Mouse (Mus musculus) adrenal gland, postnatal 14 days (tissue): Measurements from ENCODE around the gene Ccdc141. TPM values are rescaled to one million over a fixed set of nuclear protein-coding genes. Genes with fewer than 3 reads are reported as not detected.

Source experiments
- DNase-seq: peaks from one replicate; pipeline ENCODE4 v3.0.0; 2021; ENCODE audit warnings: mixed read lengths
- total RNA-seq: library from RNA; stranded (reverse); gene quantifications from 2 replicates; pipeline ENCODE4 v1.2.3, GENCODE M21; 2021

The Ccdc141 gene
- total RNA-seq, 1 experiment from 2014 or later: 7.7 TPM

GRCm38 (mm10) chr2:77118102-77118501, 52.3 kb downstream of the Ccdc141 start:
- DNase-seq: no peak

DNA sequence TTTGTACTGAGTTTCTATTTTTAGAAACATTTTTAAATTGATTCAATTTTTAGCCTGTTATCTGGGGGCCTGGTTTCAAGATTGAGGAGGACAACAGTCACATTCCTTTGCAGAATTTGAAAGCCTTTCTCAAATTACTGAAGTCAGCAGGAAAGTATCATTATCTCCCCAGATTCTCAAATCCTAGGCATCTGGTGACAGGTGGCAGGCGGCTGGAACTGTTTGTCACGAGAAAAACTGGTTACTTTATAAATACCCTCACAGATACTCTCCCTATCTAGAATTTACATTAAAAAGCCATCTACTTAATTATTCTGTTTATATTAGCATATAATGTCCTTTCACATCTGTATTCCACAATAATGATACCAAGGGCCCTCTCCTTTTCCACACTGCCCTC, 56.1 kb downstream of the Ccdc141 start:
- DNase-seq: no peak

DNA sequence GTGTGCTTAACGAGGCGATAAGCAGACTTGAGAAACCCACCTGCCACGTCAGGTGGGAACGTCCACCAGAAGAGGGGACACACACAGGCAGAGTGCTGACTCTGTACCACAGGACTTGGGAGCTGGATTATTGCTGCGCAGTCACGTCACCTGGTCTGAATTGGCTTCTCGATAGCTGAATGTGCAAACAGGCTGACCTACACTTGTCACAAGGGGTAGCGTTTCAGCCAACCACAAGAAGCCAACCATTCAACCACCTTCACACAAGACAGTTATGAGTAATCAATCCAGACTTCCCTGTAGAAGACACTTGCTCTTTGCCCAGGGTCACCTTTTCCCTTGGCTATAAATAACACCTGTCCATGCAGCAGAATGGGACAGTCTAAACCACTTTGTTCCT, 56.6 kb downstream of the Ccdc141 start:
- DNase-seq: no peak

DNA sequence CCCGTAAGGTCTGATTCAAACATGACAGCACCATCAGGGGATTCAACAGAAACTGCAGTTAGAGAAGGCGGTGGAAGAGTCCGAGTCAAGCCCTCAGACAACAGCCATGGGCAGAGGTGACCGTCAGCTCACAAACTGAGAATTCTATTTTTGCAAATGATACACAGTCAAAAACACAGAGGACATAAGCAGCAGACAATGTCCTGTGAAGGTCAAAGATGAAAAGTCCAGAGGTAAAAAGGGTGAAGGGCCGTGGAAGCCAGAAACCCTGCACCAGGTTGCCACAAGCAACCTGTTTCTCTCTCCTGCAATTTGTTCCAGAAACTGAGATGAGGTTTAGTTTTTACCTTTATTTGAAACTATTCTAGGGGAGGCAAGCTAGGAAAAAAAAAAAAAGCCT, 57.4 kb downstream of the Ccdc141 start:
- no peak for DNase-seq

DNA sequence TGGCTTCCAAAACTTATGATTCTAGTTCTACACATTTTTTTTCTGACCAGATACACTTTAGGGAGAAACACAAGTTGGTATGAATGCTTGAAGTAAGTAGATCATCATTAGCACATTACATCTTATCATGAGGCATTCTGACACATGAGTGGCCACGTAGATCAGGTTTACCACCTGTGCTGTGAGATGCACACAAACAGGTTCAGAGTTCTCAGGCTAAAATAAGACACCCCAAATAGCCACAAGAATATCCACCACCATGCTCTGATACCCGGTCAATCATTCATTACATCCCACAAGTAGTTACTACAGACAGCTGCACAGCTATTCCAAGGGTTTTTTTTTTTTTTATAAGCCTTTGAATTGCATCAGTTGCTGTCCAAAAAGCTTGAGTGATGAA, 59.3 kb downstream of the Ccdc141 start:
- no peak for DNase-seq

- no peak for DNase-seq
Measured at GRCm38 (mm10) chr2:77110365-77110764, 60.1 kb downstream of the Ccdc141 start.

- DNase-seq: no peak
Measured at GRCm38 (mm10) chr2:77109506-77110123, 60.8 kb downstream of the Ccdc141 start.

DNA sequence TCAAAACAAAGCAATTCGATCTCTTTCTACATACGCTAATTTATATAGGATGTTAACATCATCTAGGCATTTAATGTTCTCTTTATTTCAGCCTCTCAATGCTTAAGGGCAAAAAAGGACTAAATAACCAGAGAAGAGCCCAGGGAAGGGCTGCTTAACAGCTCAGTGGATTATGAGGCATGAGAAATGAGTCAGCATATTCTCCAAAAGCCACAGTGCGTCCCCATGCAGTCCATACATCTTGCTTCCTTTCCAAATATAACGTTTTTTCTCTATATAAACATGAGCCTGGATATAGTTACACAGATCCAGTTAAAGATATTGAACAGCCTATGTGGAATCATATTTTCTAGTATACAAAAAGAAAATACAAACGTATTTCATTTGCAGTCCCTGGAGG, 61.9 kb downstream of the Ccdc141 start:
- DNase-seq: no peak

GRCm38 (mm10) chr2:77106150-77106549, 64.3 kb downstream of the Ccdc141 start:
- DNase-seq: peak; percentile 39

DNA sequence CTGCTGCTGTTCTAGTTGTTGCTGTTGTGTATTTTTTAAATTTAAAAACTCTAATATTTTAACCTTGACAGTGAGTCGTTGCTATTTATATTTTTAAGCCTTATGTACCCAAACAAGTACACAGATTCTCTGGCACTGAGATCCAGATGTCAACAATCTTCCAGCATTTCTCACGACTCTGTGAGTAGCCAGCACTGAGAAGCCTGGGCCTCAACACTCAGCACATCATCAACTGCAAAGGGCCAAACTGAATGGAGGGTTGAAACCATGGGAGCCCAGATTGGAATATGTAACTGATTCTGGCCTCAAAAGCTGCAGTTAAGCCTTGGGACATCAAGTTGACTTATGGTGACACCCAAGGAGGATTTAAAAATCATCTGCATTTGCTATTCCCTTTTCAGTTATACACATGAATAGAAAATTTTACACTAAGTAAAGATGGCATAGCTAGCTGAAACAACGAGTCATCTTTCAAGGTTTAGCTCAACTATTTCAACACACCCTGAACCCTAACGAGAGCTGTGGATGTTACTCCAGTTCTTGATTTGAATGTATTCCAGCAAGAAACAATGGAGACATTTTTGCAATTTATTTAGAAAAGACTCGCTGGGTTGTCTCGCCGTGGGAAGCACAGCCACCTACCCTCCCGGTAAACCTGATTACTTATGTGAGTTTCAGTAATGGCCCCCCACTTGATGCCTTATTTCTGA, 65.3 kb downstream of the Ccdc141 start:
- DNase-seq: no peak

- DNase-seq: peak; percentile 51
Measured at GRCm38 (mm10) chr2:77102516-77102915, 67.9 kb downstream of the Ccdc141 start.

- no peak for DNase-seq
Measured at GRCm38 (mm10) chr2:77099814-77100213, 70.6 kb downstream of the Ccdc141 start.

DNA sequence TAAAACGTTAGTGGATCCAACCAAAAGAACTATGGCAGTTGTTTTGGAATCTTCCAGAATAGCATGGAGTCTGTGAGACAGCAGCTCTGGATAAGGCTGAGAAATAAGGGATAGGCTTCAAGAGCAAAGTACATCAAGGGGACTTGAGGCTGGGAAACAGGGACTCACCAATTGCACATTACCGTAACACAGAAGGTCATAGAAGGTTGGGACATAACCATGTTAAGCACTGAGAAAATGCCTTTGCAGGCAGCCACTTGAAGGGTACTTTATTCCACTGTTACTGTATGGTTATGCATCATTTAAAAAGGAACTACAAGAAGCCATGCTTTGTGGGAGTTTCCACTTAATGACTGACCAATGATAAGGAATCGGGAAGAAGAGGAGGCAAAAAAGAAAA, 71.7 kb downstream of the Ccdc141 start:
- no peak for DNase-seq

GRCm38 (mm10) chr2:77091749-77092148, 78.7 kb downstream of the Ccdc141 start:
- no peak for DNase-seq

GRCm38 (mm10) chr2:77085313-77085712, 85.1 kb downstream of the Ccdc141 start:
- no peak for DNase-seq

- no peak for DNase-seq
Measured at GRCm38 (mm10) chr2:77084629-77085028, 85.8 kb downstream of the Ccdc141 start.

GRCm38 (mm10) chr2:77081156-77081555, 89.3 kb downstream of the Ccdc141 start:
- no peak for DNase-seq

DNA sequence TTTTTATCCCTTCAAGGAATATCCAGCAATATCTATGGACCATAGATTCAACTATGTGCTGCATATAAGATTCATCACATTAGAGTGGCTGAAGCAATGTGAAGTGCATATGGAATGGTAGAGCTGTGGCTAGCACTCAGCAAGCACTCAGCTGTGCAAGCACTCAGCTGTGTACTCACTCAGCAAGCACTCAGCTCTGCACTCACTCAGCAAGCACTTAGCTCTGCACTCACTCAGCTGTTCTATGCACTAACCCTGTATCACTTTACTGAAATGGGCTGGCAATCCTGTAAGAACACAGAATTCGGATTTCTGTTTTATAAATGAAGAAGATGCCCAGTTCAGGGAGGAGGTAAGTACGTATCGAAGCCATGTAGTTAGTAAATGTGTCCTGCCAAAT, 89.8 kb downstream of the Ccdc141 start:
- DNase-seq: no peak

- DNase-seq: peak; percentile 49
Measured at GRCm38 (mm10) chr2:77078746-77079145, 91.7 kb downstream of the Ccdc141 start.

- no peak for DNase-seq
Measured at GRCm38 (mm10) chr2:77074373-77074772, 96.1 kb downstream of the Ccdc141 start.

GRCm38 (mm10) chr2:77073930-77074329, 96.5 kb downstream of the Ccdc141 start:
- DNase-seq: no peak

DNA sequence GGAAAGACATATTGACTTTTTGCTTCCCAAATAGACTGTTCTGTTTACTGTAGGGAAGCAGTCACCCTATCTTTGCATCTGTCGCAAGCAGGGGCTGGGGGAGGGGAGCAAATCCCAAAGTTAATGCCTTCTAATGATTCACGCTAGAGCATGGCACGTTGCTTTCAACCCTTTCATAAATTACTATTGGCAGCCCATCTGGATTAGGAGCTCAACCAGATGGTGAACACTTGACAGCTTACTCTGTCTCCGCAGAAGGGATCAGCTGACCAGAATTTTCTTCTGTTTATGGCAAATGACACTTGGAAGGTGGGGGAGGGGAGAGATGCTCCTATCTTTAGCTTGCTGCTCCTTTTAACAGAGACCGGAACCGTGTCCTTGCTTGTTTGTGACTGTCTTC, 105.1 kb downstream of the Ccdc141 start:
- no peak for DNase-seq

GRCm38 (mm10) chr2:77061871-77062270, 108.6 kb downstream of the Ccdc141 start:
- peak; percentile 41 for DNase-seq

GRCm38 (mm10) chr2:77059596-77059995, 110.8 kb downstream of the Ccdc141 start:
- no peak for DNase-seq
